Mouse (Mus musculus): ENCODE measurements at regions not wholly inside any gene's neighbourhood (a gene's known extent, or its start where the extent isn't known, plus 50 kb on each side); places are given as distances from the start of the nearest gene placed in this dataset.

GRCm38 (mm10) chr15:25557566-25557965 lies 64.8 kb upstream of the Myo10 start:
- no peak for TF ChIP-seq GATA4 (IDR thresholded peaks at IDR 0.05; ENCODE audit: insufficient replicate concordance, low read length)

- no peak for TF ChIP-seq GATA4 (IDR thresholded peaks at IDR 0.05; ENCODE audit: insufficient replicate concordance, low read length)
Observed at GRCm38 (mm10) chr15:25558240-25558639, 64.1 kb upstream of the Myo10 start.

- no peak for TF ChIP-seq GATA4 (IDR thresholded peaks at IDR 0.05; ENCODE audit: insufficient replicate concordance, low read length)
Observed at GRCm38 (mm10) chr15:25563641-25564040, 58.7 kb upstream of the Myo10 start.

- TF ChIP-seq GATA4 (IDR thresholded peaks at IDR 0.05; ENCODE audit: insufficient replicate concordance, low read length), result no peak
Observed at GRCm38 (mm10) chr15:25572495-25572894, 49.8 kb upstream of the Myo10 start.

Data from liver, adult (tissue).